Mouse (Mus musculus): ENCODE results near the gene Rtl10. TPM values are rescaled to one million over a fixed set of nuclear protein-coding genes. Genes with fewer than 3 reads are reported as not detected.
"Not testable (repeated sequence)": the region's sequence is repeated elsewhere in the genome, so short reads cannot be mapped to it uniquely, and the experiment has no call there.

The Rtl10 gene
- polyA plus RNA-seq, 1 experiment from 2014 or later = 9.1 TPM

- TF ChIP-seq CTCF (IDR thresholded peaks at IDR 0.05) = no peak
- in situ Hi-C loops (cut with MboI; ENCODE audit: low pct_unique_long_range_greater_than_20kb) = loop anchor here (5.0 kb wide), 1 partner anchor 47 kb away; no protein-coding TSS in a partner anchor
- DNase-seq (ENCODE audit: low read depth, low spot score) (no peak), ATAC-seq (peak; percentile 34)
- ChIA-PET POLR2A (interaction anchor here (1.0 kb wide), 1 partner anchor 16 kb away, joined by 3 read pairs; no protein-coding TSS in a partner anchor), CTCF (interaction anchor here (0.9 to 1.3 kb wide), 2 partner anchors 9 to 55 kb away, joined by 3 read pairs; no protein-coding TSS in a partner anchor)
- H3K27me3 ChIP-seq = no peaks in the 10 kb centered on the region
Observed at GRCm38 (mm10) chr16:18498996-18499395, 295 bp downstream of the Rtl10 start.

GRCm38 (mm10) chr16:18501531-18501930 is 2.8 kb downstream of the Rtl10 start:
- POLR2A ChIA-PET = interaction anchor here (0.6 kb wide), 1 partner anchor 11 kb away, joined by 6 read pairs; no protein-coding TSS in a partner anchor
- H3K27me3 ChIP-seq = no peaks in the 10 kb centered on the region
- DNase-seq (ENCODE audit: low read depth, low spot score) (no peak), ATAC-seq (no peak)
- in situ Hi-C loops (cut with MboI; ENCODE audit: low pct_unique_long_range_greater_than_20kb) = no loop called here
- TF ChIP-seq CTCF (IDR thresholded peaks at IDR 0.05) = no peak
- CTCF ChIA-PET = no interaction called here

- DNase-seq (ENCODE audit: low read depth, low spot score) = no peak
- ChIA-PET POLR2A (interaction anchor here (0.7 kb wide), 1 partner anchor 53 kb away, joined by 3 read pairs; no protein-coding TSS in a partner anchor), CTCF (interaction anchor here (0.8 kb wide), 1 partner anchor 14 kb away, joined by 3 read pairs; no protein-coding TSS in a partner anchor)
- no peak for ATAC-seq
- TF ChIP-seq CTCF (IDR thresholded peaks at IDR 0.05) = no peak
- in situ Hi-C loops (cut with MboI; ENCODE audit: low pct_unique_long_range_greater_than_20kb) = no loop called here
- no peaks in the 10 kb centered on the region for H3K27me3 ChIP-seq
Observed at GRCm38 (mm10) chr16:18503566-18504342, 5.1 kb downstream of the Rtl10 start.

- POLR2A ChIA-PET = no interaction called here
- in situ Hi-C loops (cut with MboI; ENCODE audit: low pct_unique_long_range_greater_than_20kb) = no loop called here
Observed at GRCm38 (mm10) chr16:18506524-18507199, 8.0 kb downstream of the Rtl10 start.

GRCm38 (mm10) chr16:18507200-18507549 is 8.5 kb downstream of the Rtl10 start:
- no peak for ATAC-seq
- H3K27me3 ChIP-seq = no peaks in the 10 kb centered on the region
- in situ Hi-C loops (cut with MboI; ENCODE audit: low pct_unique_long_range_greater_than_20kb) = no loop called here
- no peak for DNase-seq (ENCODE audit: low read depth, low spot score)
- TF ChIP-seq CTCF (IDR thresholded peaks at IDR 0.05) = no peak
- ChIA-PET POLR2A (no interaction called here), CTCF (interaction anchor here (1.1 to 2.3 kb wide), 3 partner anchors 9 to 12 kb away, joined by 3 to 11 read pairs (median 4); no protein-coding TSS in a partner anchor)

More at GRCm38 (mm10) chr16:18506524-18507199, 8.0 kb downstream of the Rtl10 start:
- no peak for TF ChIP-seq CTCF (IDR thresholded peaks at IDR 0.05)
- CTCF ChIA-PET = interaction anchor here (1.0 to 2.3 kb wide), 3 partner anchors 11 to 112 kb away, joined by 3 to 11 read pairs (median 4); no protein-coding TSS in a partner anchor
- H3K27me3 ChIP-seq = no peaks in the 10 kb centered on the region
- DNase-seq (ENCODE audit: low read depth, low spot score) (no peak), ATAC-seq (no peak)

GRCm38 (mm10) chr16:18511741-18512140 is 13.0 kb downstream of the Rtl10 start:
- in situ Hi-C loops (cut with MboI; ENCODE audit: low pct_unique_long_range_greater_than_20kb) = loop anchor here (10.0 kb wide), 1 partner anchor 167 kb away; the partner anchor contains the start of genes Arvcf and Tango2
- H3K27me3 ChIP-seq = no peaks in the 10 kb centered on the region
- TF ChIP-seq CTCF (IDR thresholded peaks at IDR 0.05) = no peak
- DNase-seq (ENCODE audit: low read depth, low spot score) = no peak
- ChIA-PET POLR2A (no interaction called here), CTCF (no interaction called here)
- ATAC-seq = no peak

GRCm38 (mm10) chr16:18513508-18513907 is 14.8 kb downstream of the Rtl10 start:
- H3K27me3 ChIP-seq = no peaks in the 10 kb centered on the region
- ATAC-seq (no peak), DNase-seq (ENCODE audit: low read depth, low spot score) (no peak)
- ChIA-PET CTCF (interaction anchor here (0.7 kb wide), 1 partner anchor 69 kb away, joined by 3 read pairs; no protein-coding TSS in a partner anchor), POLR2A (no interaction called here)
- in situ Hi-C loops (cut with MboI; ENCODE audit: low pct_unique_long_range_greater_than_20kb) = loop anchor here (10.0 kb wide), 1 partner anchor 169 kb away; the partner anchor contains the start of genes Arvcf and Tango2
- no peak for TF ChIP-seq CTCF (IDR thresholded peaks at IDR 0.05)

GRCm38 (mm10) chr16:18518091-18518490 is 19.4 kb downstream of the Rtl10 start:
- ChIA-PET POLR2A (no interaction called here), CTCF (interaction anchor here (0.7 to 2.0 kb wide), 7 partner anchors 9 to 173 kb away, joined by 3 to 20 read pairs (median 5); no protein-coding TSS in a partner anchor)
- in situ Hi-C loops (cut with MboI; ENCODE audit: low pct_unique_long_range_greater_than_20kb) = loop anchor here (5.0 to 10.0 kb wide), 2 partner anchors 76 to 173 kb away; partner anchors contain the start of genes Arvcf and Tango2
- DNase-seq (ENCODE audit: low read depth, low spot score) (no peak), ATAC-seq (peak; percentile 54)
- TF ChIP-seq CTCF (IDR thresholded peaks at IDR 0.05) = peak; percentile 69
- no peaks in the 10 kb centered on the region for H3K27me3 ChIP-seq

- ATAC-seq (no peak), DNase-seq (ENCODE audit: low read depth, low spot score) (no peak)
- no peak for TF ChIP-seq CTCF (IDR thresholded peaks at IDR 0.05)
- ChIA-PET POLR2A (interaction anchor here (0.8 kb wide), 1 partner anchor 110 kb away, joined by 5 read pairs; no protein-coding TSS in a partner anchor), CTCF (interaction anchor here (1.0 kb wide), 1 partner anchor 11 kb away, joined by 3 read pairs; no protein-coding TSS in a partner anchor)
- in situ Hi-C loops (cut with MboI; ENCODE audit: low pct_unique_long_range_greater_than_20kb) = no loop called here
- no peaks in the 10 kb centered on the region for H3K27me3 ChIP-seq
Observed at GRCm38 (mm10) chr16:18523563-18524245, 25.0 kb downstream of the Rtl10 start.

GRCm38 (mm10) chr16:18528656-18529055 is 30.0 kb downstream of the Rtl10 start:
- H3K27me3 ChIP-seq = no peaks in the 10 kb centered on the region
- ATAC-seq (peak; percentile 60), DNase-seq (ENCODE audit: low read depth, low spot score) (peak; percentile 63)
- TF ChIP-seq CTCF (IDR thresholded peaks at IDR 0.05) = no peak
- in situ Hi-C loops (cut with MboI; ENCODE audit: low pct_unique_long_range_greater_than_20kb) = no loop called here
- POLR2A ChIA-PET = no interaction called here
- CTCF ChIA-PET = no interaction called here

GRCm38 (mm10) chr16:18533061-18533460 is 34.4 kb downstream of the Rtl10 start:
- H3K27me3 ChIP-seq; POLR2A ChIA-PET; in situ Hi-C loops (cut with MboI; ENCODE audit: low pct_unique_long_range_greater_than_20kb); DNase-seq (ENCODE audit: low read depth, low spot score); CTCF ChIA-PET: not testable (repeated sequence)
- ATAC-seq = peak; percentile 100

Measured in Patski (cell line).